Mouse (Mus musculus) macrophage (primary cell): ENCODE measurements around the gene Kcnj12. TPM values are rescaled to one million over a fixed set of nuclear protein-coding genes. Genes with fewer than 3 reads are reported as not detected.

Source experiments
- H3K27ac ChIP-seq: fragments of 350-480 bp; formaldehyde crosslinking; 2 replicates; pipeline ENCODE4 v1.9.0; 2021
- H3K36me3 ChIP-seq: fragments of 350-480 bp; formaldehyde crosslinking; 2 replicates; pipeline ENCODE4 v1.9.0; 2021; ENCODE audit errors: inconsistent target
- H3K4me3 ChIP-seq: fragments of 350-480 bp; formaldehyde crosslinking; 2 replicates; pipeline ENCODE4 v1.9.0; 2021; ENCODE audit errors: inconsistent target
- H3K79me2 ChIP-seq: fragments of 350-480 bp; formaldehyde crosslinking; 2 replicates; pipeline ENCODE4 v1.9.0; 2021; ENCODE audit errors: inconsistent target
- WGBS: methylation state at CpG from one replicate; pipeline ENCODE4 v1.1.7; 2026; ENCODE audit warnings: inconsistent platforms; ENCODE audit not compliant: missing documents; 5-methylcytosine and 5-hydroxymethylcytosine counted together
- polyA plus RNA-seq: library from polyadenylated mRNA; stranded (reverse); fragments of 250-400 nt; gene quantifications from 3 replicates; pipeline ENCODE4 v1.2.4, GENCODE M21; 2018; ENCODE audit warnings: inconsistent platforms

The Kcnj12 gene
- polyA plus RNA-seq, 1 experiment from 2014 or later = not detected

DNA sequence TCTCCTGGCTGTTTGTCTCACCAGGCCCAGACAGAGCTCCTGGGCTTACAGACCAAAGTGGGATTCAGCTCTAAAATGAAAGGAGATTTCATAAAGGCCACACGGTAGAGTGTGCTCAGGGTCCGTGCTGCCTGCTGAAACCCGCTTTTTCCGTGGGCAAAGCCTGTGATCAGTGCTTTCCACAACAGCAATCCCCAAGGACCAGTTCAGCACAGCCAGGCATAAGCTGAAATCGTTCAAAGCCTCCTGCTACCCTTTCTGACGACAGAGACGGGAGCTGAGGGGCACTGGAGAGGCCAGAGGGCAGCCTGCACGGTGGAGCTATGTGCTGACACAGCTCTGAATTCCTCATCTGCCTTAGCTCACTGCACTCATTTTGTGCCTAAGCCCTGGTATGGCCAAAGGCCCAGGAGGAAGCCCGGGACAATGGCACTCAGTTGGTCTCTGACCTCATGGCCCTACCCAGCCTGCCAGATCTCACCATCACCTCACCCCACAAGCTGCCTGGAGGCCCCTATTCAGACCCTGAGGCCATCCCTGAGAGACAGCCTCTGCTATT lies 10.5 kb upstream of the Kcnj12 start:
- no peak overlapping the region for H3K27ac ChIP-seq
- H3K4me3 ChIP-seq = no peak overlapping the region
- H3K79me2 ChIP-seq = no peaks in the 10 kb centered on the region
- WGBS = 72% methylated on average over 9 of the region's 9 CpGs
- no peaks in the 10 kb centered on the region for H3K36me3 ChIP-seq

- 61% methylated on average over 7 of the region's 8 CpGs for WGBS
- no peaks in the 10 kb centered on the region for H3K79me2 ChIP-seq
Measured at GRCm38 (mm10) chr11:61016866-61017398, 5.4 kb upstream of the Kcnj12 start.

DNA sequence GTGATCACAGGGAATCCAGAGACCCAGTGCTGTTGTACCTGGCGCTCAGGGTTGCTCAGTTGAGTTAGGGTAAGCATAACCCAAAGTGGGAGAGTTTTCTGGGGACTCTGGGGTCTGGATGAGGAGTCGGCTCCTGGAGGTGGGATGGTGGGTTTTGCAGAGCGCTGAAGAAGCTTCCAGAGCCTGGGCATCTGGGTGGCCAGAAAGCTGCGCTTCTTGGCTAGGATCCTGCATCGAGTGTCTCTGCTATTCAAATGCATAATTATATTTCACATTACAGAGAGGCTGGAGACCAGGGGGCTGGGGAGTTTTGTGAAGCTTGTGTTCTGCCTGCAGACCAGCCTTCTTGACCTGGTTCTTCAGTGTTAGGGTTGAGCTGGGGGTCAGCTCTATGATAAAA lies 1.2 kb upstream of the Kcnj12 start:
- H3K79me2 ChIP-seq = no peaks in the 10 kb centered on the region
- 85% methylated on average over 5 of the region's 5 CpGs for WGBS
- H3K36me3 ChIP-seq = no peaks in the 10 kb centered on the region
- no peak overlapping the region for H3K27ac ChIP-seq
- H3K4me3 ChIP-seq = no peak overlapping the region

More at GRCm38 (mm10) chr11:61016866-61017398, 5.4 kb upstream of the Kcnj12 start:
- H3K27ac ChIP-seq = no peak overlapping the region
- no peak overlapping the region for H3K4me3 ChIP-seq
- H3K36me3 ChIP-seq = no peaks in the 10 kb centered on the region

DNA sequence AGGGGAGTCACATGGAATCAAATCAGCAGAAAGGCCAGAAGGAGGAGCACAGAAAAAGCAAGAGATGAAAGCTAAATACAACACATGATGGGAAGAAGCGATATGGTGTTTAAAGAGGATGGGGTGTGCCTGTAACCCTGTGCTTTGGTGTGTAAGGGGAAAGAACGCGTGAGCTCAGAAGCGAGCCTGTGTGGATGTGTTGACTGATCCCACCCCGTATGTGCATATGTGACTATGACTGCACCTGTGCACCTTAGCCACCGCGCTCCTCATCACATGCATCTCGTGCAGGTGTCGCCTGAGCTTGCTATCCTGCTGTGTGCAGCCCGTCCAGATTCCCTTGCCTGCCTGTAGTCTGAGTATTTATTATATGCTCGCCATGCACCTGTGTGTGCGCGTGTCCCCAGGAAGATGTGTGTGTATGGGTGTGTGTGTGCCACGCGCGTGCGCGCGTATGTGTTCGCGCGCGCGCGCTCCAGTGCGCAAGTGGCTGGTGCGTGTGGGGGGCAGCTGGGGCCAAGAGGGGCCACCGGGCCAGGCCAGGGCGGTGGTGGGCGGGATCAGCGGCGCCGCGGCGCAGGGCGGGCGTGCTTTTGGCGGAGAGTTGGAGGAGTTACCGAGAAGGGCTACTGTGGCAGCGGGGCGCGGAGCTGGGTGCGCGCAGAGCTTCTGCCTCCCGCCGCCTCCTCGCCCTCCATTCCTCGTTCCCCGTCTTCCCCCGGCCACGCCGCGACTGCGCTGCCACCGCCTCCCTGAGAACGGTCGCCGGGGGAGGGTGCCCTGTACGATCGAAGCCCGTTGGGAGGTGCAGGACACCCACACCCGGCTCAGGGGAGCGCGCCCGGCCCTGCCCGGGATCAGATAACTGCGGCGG lies 451 bp upstream of the Kcnj12 start:
- Histone ChIP-seq H3K27ac (no peak overlapping the region), H3K79me2 (no peaks in the 10 kb centered on the region), H3K4me3 (no peak overlapping the region), H3K36me3 (no peaks in the 10 kb centered on the region)
- 7% methylated on average over 51 of the region's 68 CpGs for WGBS

DNA sequence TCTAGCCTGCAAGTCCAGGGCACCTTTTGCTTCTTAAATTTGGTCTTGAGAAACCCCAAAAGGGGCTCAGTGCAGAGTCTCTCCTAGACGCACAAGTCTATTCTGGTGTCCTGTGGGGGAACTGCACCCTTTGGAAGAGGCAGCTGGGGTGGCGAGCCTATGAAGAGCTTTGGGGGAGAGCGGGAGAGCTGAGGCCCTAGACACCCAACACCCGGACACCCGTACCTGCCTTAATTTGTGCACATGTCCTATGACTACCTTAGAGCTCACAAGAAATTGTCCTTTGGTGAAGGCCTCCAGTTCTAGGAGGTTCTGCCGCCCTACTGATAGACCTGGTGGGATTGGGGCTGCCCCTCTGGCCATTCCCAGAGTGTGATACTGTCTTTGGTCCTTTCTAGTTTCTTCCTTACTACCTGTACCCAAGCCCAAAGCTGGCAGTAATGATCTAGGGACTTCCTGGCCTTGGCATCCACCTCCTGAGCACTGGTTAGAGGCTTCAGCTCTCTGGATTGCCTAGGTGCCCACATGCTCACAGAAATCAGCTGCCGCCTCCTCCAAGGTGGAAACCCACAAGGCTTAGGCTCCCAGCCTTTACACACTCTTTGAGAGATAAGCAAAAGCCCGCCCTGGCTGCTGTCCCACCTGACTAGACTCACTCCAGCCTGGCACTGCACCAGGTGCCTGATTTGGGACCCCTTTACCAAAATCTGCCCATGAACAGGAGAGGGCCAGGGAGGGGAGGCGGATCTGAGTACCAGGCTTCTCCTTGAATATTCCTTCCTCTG lies 1.2 kb downstream of the Kcnj12 start:
- Histone ChIP-seq H3K27ac (no peak overlapping the region), H3K4me3 (no peak overlapping the region), H3K79me2 (no peaks in the 10 kb centered on the region), H3K36me3 (no peaks in the 10 kb centered on the region)
- WGBS = 61% methylated on average over 9 of the region's 9 CpGs

- no peak overlapping the region for H3K27ac ChIP-seq
- H3K4me3 ChIP-seq = no peak overlapping the region
- H3K36me3 ChIP-seq = no peaks in the 10 kb centered on the region
- WGBS = 89% methylated on average over 6 of the region's 6 CpGs
- no peaks in the 10 kb centered on the region for H3K79me2 ChIP-seq
Measured at GRCm38 (mm10) chr11:61024388-61024787, 2.0 kb downstream of the Kcnj12 start.

- Histone ChIP-seq H3K27ac (no peak overlapping the region), H3K79me2 (no peaks in the 10 kb centered on the region), H3K4me3 (no peak overlapping the region), H3K36me3 (no peaks in the 10 kb centered on the region)
- WGBS = 72% methylated on average over 6 of the region's 6 CpGs
Measured at GRCm38 (mm10) chr11:61024996-61025395, 2.6 kb downstream of the Kcnj12 start.

DNA sequence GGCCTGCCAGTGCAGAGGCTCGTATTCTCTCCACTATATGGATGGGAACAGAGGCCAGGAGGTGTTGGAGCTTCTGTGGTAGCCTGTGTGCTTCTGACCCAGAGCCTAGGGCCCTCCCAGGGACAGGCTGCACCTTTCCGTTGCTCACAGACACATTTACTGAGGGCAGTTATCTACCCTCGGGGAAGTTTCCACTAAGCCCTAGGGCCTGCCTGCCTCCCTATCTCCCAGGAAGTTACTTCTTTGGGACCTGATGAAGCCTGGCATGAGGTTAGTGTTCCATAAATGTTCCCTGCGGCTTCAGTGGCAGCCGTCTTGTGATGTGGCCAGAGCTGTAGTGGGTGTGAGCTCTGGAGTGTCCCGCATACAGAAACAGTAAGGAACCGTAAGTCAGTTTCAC lies 3.2 kb downstream of the Kcnj12 start:
- no peaks in the 10 kb centered on the region for H3K79me2 ChIP-seq
- 85% methylated on average over 7 of the region's 7 CpGs for WGBS

GRCm38 (mm10) chr11:61026381-61026780 lies 4.0 kb downstream of the Kcnj12 start:
- WGBS = 82% methylated on average over 6 of the region's 6 CpGs
- Histone ChIP-seq H3K27ac (no peak overlapping the region), H3K36me3 (no peaks in the 10 kb centered on the region), H3K79me2 (no peaks in the 10 kb centered on the region), H3K4me3 (no peak overlapping the region)

More for the DNA sequence above, 3.2 kb downstream of the Kcnj12 start:
- H3K36me3 ChIP-seq = no peaks in the 10 kb centered on the region
- H3K27ac ChIP-seq = no peak overlapping the region
- no peak overlapping the region for H3K4me3 ChIP-seq

DNA sequence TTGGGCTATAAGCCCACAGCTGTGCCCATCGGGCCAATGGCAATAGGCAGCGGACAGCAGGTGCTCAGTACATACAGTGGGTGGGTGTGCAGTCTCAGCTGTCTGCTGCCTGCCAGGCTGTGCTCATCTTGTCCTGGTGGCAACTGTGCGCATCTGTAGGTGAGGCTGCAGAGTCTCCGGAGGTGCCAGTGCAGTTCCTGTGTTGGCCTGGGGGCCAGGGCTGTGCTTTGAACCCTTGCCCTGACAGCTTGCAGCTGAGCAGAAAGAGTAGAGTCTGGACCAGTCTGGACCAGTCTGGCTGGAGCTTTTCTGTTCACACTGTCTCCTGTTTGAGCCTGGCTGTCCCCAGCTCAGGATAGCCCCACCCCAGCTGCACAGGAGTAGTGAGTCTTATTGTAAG lies 4.8 kb downstream of the Kcnj12 start:
- H3K79me2 ChIP-seq = no peaks in the 10 kb centered on the region
- no peak overlapping the region for H3K4me3 ChIP-seq
- 96% methylated on average over 4 of the region's 4 CpGs for WGBS
- H3K27ac ChIP-seq = no peak overlapping the region
- H3K36me3 ChIP-seq = no peaks in the 10 kb centered on the region

- Histone ChIP-seq H3K27ac (no peak overlapping the region), H3K4me3 (no peak overlapping the region), H3K79me2 (no peaks in the 10 kb centered on the region), H3K36me3 (no peaks in the 10 kb centered on the region)
- WGBS = 79% methylated on average over 10 of the region's 11 CpGs
Measured at GRCm38 (mm10) chr11:61028211-61028950, 6.0 kb downstream of the Kcnj12 start.

DNA sequence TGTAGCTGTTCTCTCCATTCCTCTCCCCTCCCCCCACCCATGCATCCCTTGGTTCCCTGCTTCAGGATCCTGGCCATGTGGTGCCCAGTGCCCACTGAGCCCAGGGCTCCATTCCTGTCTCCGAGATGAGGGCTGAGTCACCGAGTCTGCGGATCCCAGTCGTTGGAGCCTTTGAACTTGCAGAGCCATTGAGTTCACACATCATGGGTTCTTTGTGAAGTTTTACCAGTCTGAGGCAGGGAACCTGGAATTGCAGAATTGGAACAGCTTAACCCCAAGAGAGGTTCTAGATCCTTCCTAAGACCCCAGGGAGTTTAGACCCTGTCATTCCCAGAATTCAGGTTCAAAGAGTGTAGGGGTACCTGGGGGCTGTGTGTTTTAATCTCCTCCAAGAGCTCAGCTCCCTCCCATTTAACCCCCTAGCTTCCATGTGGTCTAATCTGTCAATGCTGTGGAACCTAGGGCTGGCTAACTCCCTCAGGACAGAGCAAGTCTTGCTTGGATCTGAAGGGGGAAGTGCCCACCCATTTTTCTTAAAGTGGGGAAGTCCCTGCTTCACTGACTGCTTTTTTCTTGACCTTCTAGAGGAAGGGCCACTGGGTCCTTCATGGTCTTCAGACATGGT lies 6.9 kb downstream of the Kcnj12 start:
- Histone ChIP-seq H3K36me3 (no peaks in the 10 kb centered on the region), H3K79me2 (no peaks in the 10 kb centered on the region), H3K4me3 (no peak overlapping the region), H3K27ac (no peak overlapping the region)
- 61% methylated on average over 4 of the region's 4 CpGs for WGBS

DNA sequence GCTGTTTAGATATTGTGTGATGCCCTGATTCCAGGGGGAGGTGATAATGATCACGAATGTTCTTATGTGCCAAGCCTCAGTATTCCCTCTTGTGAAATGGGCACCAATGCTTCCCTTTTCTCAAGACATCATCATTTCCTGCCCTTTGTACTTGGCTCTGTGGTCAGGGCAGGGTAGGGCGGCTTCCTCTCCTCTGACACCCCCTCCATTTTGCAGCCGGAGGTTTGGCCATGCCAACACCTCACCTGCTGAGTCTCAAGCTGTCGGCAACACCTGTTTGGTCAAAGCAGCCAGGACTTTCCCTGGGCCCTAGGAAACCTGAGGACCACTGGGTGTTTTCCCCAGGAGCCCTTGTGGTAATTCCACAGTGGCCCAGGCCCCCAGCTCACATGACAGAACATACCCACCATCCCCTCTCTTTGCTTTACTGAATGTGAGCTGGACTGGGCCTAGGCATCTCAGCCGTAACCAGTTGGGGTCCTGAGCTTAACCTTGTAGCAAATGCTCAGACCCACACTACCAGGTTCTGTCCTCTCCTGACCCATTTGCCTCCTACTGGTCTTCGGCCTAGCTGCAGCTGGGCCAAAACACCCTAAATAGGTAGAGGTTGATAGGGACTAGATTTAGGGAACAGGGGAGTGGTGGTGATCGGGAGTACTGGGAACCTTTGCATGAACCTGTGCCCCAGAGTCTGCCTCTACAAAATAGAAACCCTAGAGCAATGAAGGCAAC lies 7.7 kb downstream of the Kcnj12 start:
- no peak overlapping the region for H3K4me3 ChIP-seq
- WGBS = 55% methylated on average over 7 of the region's 7 CpGs
- H3K27ac ChIP-seq = no peak overlapping the region
- no peaks in the 10 kb centered on the region for H3K36me3 ChIP-seq
- no peaks in the 10 kb centered on the region for H3K79me2 ChIP-seq
